Mouse (Mus musculus) MEL (cell line): Measurements from ENCODE around the gene Tmem132e. TPM values are rescaled to one million over a fixed set of nuclear protein-coding genes. Genes with fewer than 3 reads are reported as not detected.

ENCODE experiments used
- DNase-seq: peaks from one replicate; pipeline ENCODE4 v3.0.0; 2011; ENCODE audit warnings: low read depth, low spot score
- H3K27ac ChIP-seq: 2 replicates; pipeline ENCODE4 v1.5.1; 2012; ENCODE audit warnings: low read depth, mild to moderate bottlenecking, control low read depth, low read length, moderate library complexity; ENCODE audit not compliant: control insufficient read depth
- H3K27me3 ChIP-seq, 2 experiments: fragments of 150-350 bp in 1 of 2; sonication (generic) in 1 of 2; 2 replicates each; pipeline ENCODE4 v1.6.1; 2012; ENCODE audit warnings: low read length in 2 of 2, mild to moderate bottlenecking in 2 of 2, improper control_type of control experiment in 1 of 2, moderate library complexity in 1 of 2; ENCODE audit not compliant: insufficient read depth in 2 of 2, control insufficient read depth in 1 of 2
- H3K36me3 ChIP-seq, 2 experiments: 2 replicates each; pipeline ENCODE4 v1.6.1; 2012 to 2014; ENCODE audit warnings: low read length in 2 of 2, improper control_type of control experiment in 1 of 2, inconsistent platforms in 1 of 2, mild to moderate bottlenecking in 1 of 2; ENCODE audit not compliant: insufficient read depth in 2 of 2, control insufficient read depth in 1 of 2
- H3K4me1 ChIP-seq, 2 experiments: fragments of 150-350 bp in 1 of 2; sonication (generic) in 1 of 2; 2 replicates each; pipeline ENCODE4 v1.6.1; 2012; ENCODE audit warnings: low read length in 2 of 2, improper control_type of control experiment in 1 of 2, mild to moderate bottlenecking in 1 of 2; ENCODE audit not compliant: insufficient read depth in 2 of 2, control insufficient read depth in 1 of 2
- H3K4me3 ChIP-seq, 2 experiments: fragments of 150-350 bp in 1 of 2; sonication (generic) in 1 of 2; 2 replicates each; pipeline ENCODE4 v1.5.1; 2012; ENCODE audit warnings: low read depth in 2 of 2, low read length in 2 of 2, mild to moderate bottlenecking in 2 of 2, moderate library complexity in 2 of 2, control low read depth in 1 of 2, improper control_type of control experiment in 1 of 2; ENCODE audit not compliant: control insufficient read depth in 1 of 2, insufficient read depth in 1 of 2
- H3K79me2 ChIP-seq: 2 replicates; pipeline ENCODE4 v1.6.1; 2012; ENCODE audit warnings: mild to moderate bottlenecking, low read length, moderate library complexity; ENCODE audit not compliant: control insufficient read depth, poor library complexity, insufficient read depth
- H3K9ac ChIP-seq: 2 replicates; pipeline ENCODE4 v1.6.1; 2012; ENCODE audit warnings: low read depth, mild to moderate bottlenecking, control low read depth, low read length, moderate library complexity; ENCODE audit not compliant: control insufficient read depth, poor library complexity, severe bottlenecking
- H3K9me3 ChIP-seq: fragments of 150-350 bp; sonication (generic); replicated peaks from 2 replicates; pipeline ENCODE4 v1.6.1; 2012; ENCODE audit warnings: mild to moderate bottlenecking, low read length, improper control_type of control experiment, moderate library complexity; ENCODE audit not compliant: insufficient read depth
- CHD2 ChIP-seq: IDR thresholded peaks from 2 replicates; pipeline ENCODE4 v1.6.1; 2011; ENCODE audit warnings: low read length, improper control_type of control experiment
- CTCF ChIP-seq, 3 experiments: IDR thresholded peaks in 2 of 3; conservative IDR thresholded peaks in 1 of 3; 2 replicates each; pipeline ENCODE4 v1.5.1; 2011 to 2012; ENCODE audit warnings: low read length in 3 of 3, low read depth in 2 of 3, mild to moderate bottlenecking in 2 of 3, improper control_type of control experiment in 1 of 3, inconsistent platforms in 1 of 3, mixed read lengths in 1 of 3, moderate library complexity in 1 of 3; ENCODE audit not compliant: control insufficient read depth in 1 of 3, insufficient read depth in 1 of 3, poor library complexity in 1 of 3, severe bottlenecking in 1 of 3
- ELF1 ChIP-seq: IDR thresholded peaks from 2 replicates; pipeline ENCODE4 v1.6.1; 2014; ENCODE audit warnings: low read depth, mild to moderate bottlenecking, inconsistent platforms, low read length, improper control_type of control experiment, moderate library complexity
- JUND ChIP-seq: IDR thresholded peaks from 2 replicates; pipeline ENCODE4 v1.6.1; 2011; ENCODE audit warnings: low read depth, mild to moderate bottlenecking, improper control_type of control experiment, low read length
- KAT2A ChIP-seq: conservative IDR thresholded peaks from 2 replicates; pipeline ENCODE4 v1.6.1; 2012; ENCODE audit warnings: low read depth, low read length, improper control_type of control experiment, inconsistent platforms
- MAFK ChIP-seq: IDR thresholded peaks from 2 replicates; pipeline ENCODE4 v1.6.1; 2011; ENCODE audit warnings: low read depth, mild to moderate bottlenecking, low read length, improper control_type of control experiment, borderline replicate concordance
- MAX ChIP-seq: IDR thresholded peaks from 2 replicates; pipeline ENCODE4 v1.6.1; 2011; ENCODE audit warnings: low read length, improper control_type of control experiment
- MAZ ChIP-seq: IDR thresholded peaks from 2 replicates; pipeline ENCODE4 v1.6.1; 2012; ENCODE audit warnings: low read depth, mild to moderate bottlenecking, inconsistent platforms, low read length, improper control_type of control experiment
- MYB ChIP-seq: IDR thresholded peaks from 2 replicates; pipeline ENCODE4 v1.6.1; 2011; ENCODE audit warnings: mild to moderate bottlenecking, low read depth, low read length, improper control_type of control experiment
- NELFE ChIP-seq: IDR thresholded peaks from 2 replicates; pipeline ENCODE4 v1.6.1; 2011; ENCODE audit warnings: low read depth, low read length, improper control_type of control experiment
- POLR2AphosphoS2 ChIP-seq: IDR thresholded peaks from 2 replicates; pipeline ENCODE4 v1.6.1; 2011; ENCODE audit warnings: low read length, improper control_type of control experiment
- POLR2AphosphoS5 ChIP-seq: IDR thresholded peaks from 2 replicates; pipeline ENCODE4 v1.6.1; 2012; ENCODE audit warnings: low read depth, borderline replicate concordance, mild to moderate bottlenecking, inconsistent platforms, low read length, moderate library complexity, mixed read lengths
- RCOR1 ChIP-seq: IDR thresholded peaks from 2 replicates; pipeline ENCODE4 v1.6.1; 2012; ENCODE audit warnings: low read depth, mild to moderate bottlenecking, inconsistent platforms, low read length, improper control_type of control experiment
- TBP ChIP-seq: IDR thresholded peaks from 2 replicates; pipeline ENCODE4 v1.8.0; 2011; ENCODE audit warnings: low read depth, low read length, improper control_type of control experiment
- USF1 ChIP-seq: IDR thresholded peaks from 2 replicates; pipeline ENCODE4 v1.6.1; 2014; ENCODE audit warnings: low read depth, mild to moderate bottlenecking, inconsistent platforms, low read length, improper control_type of control experiment, moderate library complexity
- USF2 ChIP-seq, 2 experiments: IDR thresholded peaks; 2 replicates each; pipeline ENCODE4 v1.6.1; 2011 to 2012; ENCODE audit warnings: improper control_type of control experiment in 2 of 2, low read length in 2 of 2, borderline replicate concordance in 1 of 2, inconsistent platforms in 1 of 2, low read depth in 1 of 2, mild to moderate bottlenecking in 1 of 2; ENCODE audit not compliant: insufficient read depth in 1 of 2
- ZC3H11A ChIP-seq: IDR thresholded peaks from 2 replicates; pipeline ENCODE4 v1.6.1; 2012; ENCODE audit warnings: low read depth, mild to moderate bottlenecking, inconsistent platforms, low read length, improper control_type of control experiment
- ZMIZ1 ChIP-seq: IDR thresholded peaks from 2 replicates; pipeline ENCODE4 v1.6.1; 2012; ENCODE audit warnings: low read depth, mild to moderate bottlenecking, inconsistent platforms, low read length, improper control_type of control experiment, moderate library complexity
- polyA plus RNA-seq, 2 experiments: library from polyadenylated mRNA; stranded (reverse) in 1 of 2; unstranded in 1 of 2; fragments of >175 nt in 1 of 2; fragments of >200 nt in 1 of 2; gene quantifications; 2 replicates each; pipeline versions ENCODE4 v1.2.1 to v1.2.4; 2012; ENCODE audit warnings: low replicate concordance in 2 of 2, low read depth in 1 of 2; ENCODE audit not compliant: insufficient read length in 2 of 2, insufficient read depth in 1 of 2, missing spikeins in 1 of 2
- total RNA-seq: library from RNA; depleted of rRNA; stranded (reverse); fragments of 300-350 nt; gene quantifications from 2 replicates; pipeline ENCODE4 v1.2.3, GENCODE M21; 2012

Gene Tmem132e
- total and polyA plus RNA-seq, 3 experiments: not detected

GRCm38 (mm10) chr11:82465536-82465935 lies 76.8 kb downstream of the Tmem132e start:
- no peaks in the 10 kb centered on the region for H3K36me3 ChIP-seq
- no peaks in the 10 kb centered on the region for H3K27me3 ChIP-seq
- TF ChIP-seq USF2 (IDR thresholded peaks at IDR 0.05; ENCODE audit: borderline replicate concordance in 1 of 2, insufficient read depth in 1 of 2, low read depth in 1 of 2, low read length in 2 of 2) (no peak), MYB (no peak), POLR2AphosphoS2 (no peak), TBP (no peak), KAT2A (no peak), ELF1 (no peak)
- H3K9ac ChIP-seq: no peak overlapping the region
- H3K27ac ChIP-seq: no peak overlapping the region
- H3K79me2 ChIP-seq: no peaks in the 10 kb centered on the region
- no peak overlapping the region for H3K4me3 ChIP-seq
- no peaks in the 10 kb centered on the region for H3K9me3 ChIP-seq
- no peaks in the 10 kb centered on the region for H3K4me1 ChIP-seq
- no peak for DNase-seq

- H3K4me1 ChIP-seq: no peaks in the 10 kb centered on the region
- H3K9me3 ChIP-seq: no peaks in the 10 kb centered on the region
- no peaks in the 10 kb centered on the region for H3K36me3 ChIP-seq
- TF ChIP-seq ZMIZ1: no peak
- no peak for TF ChIP-seq CHD2
- no peak for TF ChIP-seq MAX
- TF ChIP-seq USF1: no peak
- no peak for TF ChIP-seq POLR2AphosphoS5
- TF ChIP-seq RCOR1: no peak
- no peak for TF ChIP-seq MAZ
- no peak for TF ChIP-seq KAT2A
- no peak for TF ChIP-seq CTCF (IDR thresholded peaks at IDR 0.05 in 2 of 3, conservative IDR thresholded peaks at IDR 0.05 in 1 of 3; ENCODE audit: control insufficient read depth in 1 of 3, insufficient read depth in 1 of 3, low read depth in 2 of 3, low read length in 3 of 3, poor library complexity in 1 of 3, severe bottlenecking in 1 of 3)
- no peak for TF ChIP-seq MAFK
- no peak for TF ChIP-seq JUND
- TF ChIP-seq ZC3H11A: no peak
- no peak for TF ChIP-seq ELF1
- TF ChIP-seq NELFE: no peak
- no peak for TF ChIP-seq MYB
- TF ChIP-seq, all 39 proteins: peak for 0
- no peaks in the 10 kb centered on the region for H3K27me3 ChIP-seq
- DNase-seq: no peak
- no peak overlapping the region for H3K4me3 ChIP-seq
- H3K9ac ChIP-seq: no peak overlapping the region
- H3K79me2 ChIP-seq: no peaks in the 10 kb centered on the region
- H3K27ac ChIP-seq: no peak overlapping the region
These were observed 78.5 kb downstream of the Tmem132e start for GRCm38 (mm10) chr11:82467218-82467617.
